Mouse (Mus musculus): ENCODE measurements around the gene Bbs12.

Gene Bbs12

GRCm38 (mm10) chr3:37312370-37312941 lies at the start of gene Bbs12, which contains the start of gene Cetn4:
Gene Bbs12, plus strand, starts transcription at chr3:37312554.
Gene Cetn4, minus strand, starts transcription at chr3:37312708.
- DNase-seq, result peak; percentile 96

GRCm38 (mm10) chr3:37268338-37268737 lies 44.0 kb upstream of the Bbs12 start:
- no peak for DNase-seq

- no peak for DNase-seq
Observed at GRCm38 (mm10) chr3:37269926-37270325, 42.4 kb upstream of the Bbs12 start.

GRCm38 (mm10) chr3:37271209-37271608 lies 41.1 kb upstream of the Bbs12 start:
- peak; percentile 68 for DNase-seq

- no peak for DNase-seq
Observed at GRCm38 (mm10) chr3:37273092-37273491, 39.3 kb upstream of the Bbs12 start.

GRCm38 (mm10) chr3:37274661-37275060 lies 37.7 kb upstream of the Bbs12 start:
- no peak for DNase-seq

- no peak for DNase-seq
Observed at GRCm38 (mm10) chr3:37280221-37280620, 32.1 kb upstream of the Bbs12 start.

GRCm38 (mm10) chr3:37280871-37281270 lies 31.5 kb upstream of the Bbs12 start:
- DNase-seq, result no peak

GRCm38 (mm10) chr3:37282299-37282922 lies 29.9 kb upstream of the Bbs12 start:
- no peak for DNase-seq

- no peak for DNase-seq
Observed at GRCm38 (mm10) chr3:37283234-37283633, 29.1 kb upstream of the Bbs12 start.

- DNase-seq, result no peak
Observed at GRCm38 (mm10) chr3:37289237-37289636, 23.1 kb upstream of the Bbs12 start.

- DNase-seq, result no peak
Observed at GRCm38 (mm10) chr3:37290881-37291541, 21.3 kb upstream of the Bbs12 start.

- DNase-seq, result no peak
Observed at GRCm38 (mm10) chr3:37291929-37292328, 20.4 kb upstream of the Bbs12 start.

GRCm38 (mm10) chr3:37292654-37293053 lies 19.7 kb upstream of the Bbs12 start:
- DNase-seq, result no peak

GRCm38 (mm10) chr3:37299470-37299869 lies 12.9 kb upstream of the Bbs12 start:
- no peak for DNase-seq

- DNase-seq, result peak; percentile 76
Observed at GRCm38 (mm10) chr3:37302685-37303084, 9.7 kb upstream of the Bbs12 start.

- DNase-seq, result no peak
Observed at GRCm38 (mm10) chr3:37303392-37304139, 8.8 kb upstream of the Bbs12 start.

GRCm38 (mm10) chr3:37311897-37312369 lies 421 bp upstream of the Bbs12 start:
- no peak for DNase-seq

GRCm38 (mm10) chr3:37313371-37313770 lies 1.0 kb downstream of the Bbs12 start:
- DNase-seq, result no peak

- no peak for DNase-seq
Observed at GRCm38 (mm10) chr3:37316233-37316632, 3.9 kb downstream of the Bbs12 start.

GRCm38 (mm10) chr3:37324310-37324709 lies 12.0 kb downstream of the Bbs12 start:
- peak; percentile 39 for DNase-seq

GRCm38 (mm10) chr3:37325317-37326112 lies 13.2 kb downstream of the Bbs12 start:
- DNase-seq, result no peak

GRCm38 (mm10) chr3:37326627-37327026 lies 14.3 kb downstream of the Bbs12 start:
- DNase-seq, result no peak
